ENCODE assay signal across 10 mouse cellular contexts in genomic region chr9:86661679-86662078, GRCm38 (mm10). TPM values are rescaled to one million over a fixed set of nuclear protein-coding genes. Genes with fewer than 3 reads are reported as not detected.
DNase-seq lines count a peak whose midpoint lies in the region; ATAC-seq and TF ChIP-seq lines count a peak whose summit lies in the region.
"Had no signal": no experiment of that assay in that cellular context is flagged by ENCODE, and none has a peak within 500 bp of the region (broad histone marks: within the 10 kb centered on the region; RNA-seq: fewer than 3 reads in every experiment).

No protein-coding gene starts in this region.

- TF ChIP-seq EP300 in heart, adult 2 months (IDR thresholded peaks at IDR 0.05; ENCODE audit: insufficient read depth, low read depth, low read length), result no peak

- no peak overlapping the region for H3K9ac ChIP-seq in heart, adult 2 months (ENCODE audit: low read depth, low read length)
- H3K9ac ChIP-seq: embryonic facial prominence, embryonic 12.5 days had no signal

- H3K4me1 ChIP-seq in heart, adult 2 months (ENCODE audit: control insufficient read depth, insufficient read depth, low read length), result no peaks in the 10 kb centered on the region; the same call in 1 of the 2 replicates
- H3K4me1 ChIP-seq in lung, adult 2 months (ENCODE audit: control insufficient read depth, insufficient read depth, low read length), result no peaks in the 10 kb centered on the region
- H3K4me1 ChIP-seq in small intestine, adult 2 months (ENCODE audit: control insufficient read depth, insufficient read depth, insufficient read length, low read length), result no peaks in the 10 kb centered on the region

- no peak for ATAC-seq in frontal cortex, adult (ENCODE audit: low TSS enrichment)

- WGBS in heart, adult 2 months, result 97% methylated on average over 6 of the region's 6 CpGs
- 97% methylated on average over 6 of the region's 6 CpGs for WGBS in lung, adult 2 months
- WGBS in small intestine, adult 2 months, result 91% methylated on average over 6 of the region's 6 CpGs

- DNase-seq in heart, adult 2 months, result no peak
- DNase-seq in heart, postnatal 36 days, result no peak
- peak; percentile 20 for DNase-seq in lung, postnatal 14 days
- no peak for DNase-seq in lung, adult 2 months
- peak; percentile 60 for DNase-seq in adipocyte (ENCODE audit: low spot score)
- no peak for DNase-seq in urinary bladder, postnatal 25 days (ENCODE audit: low spot score)
- DNase-seq: heart, adult 18-20 months had no signal

- no peak for TF ChIP-seq POLR2A in heart, adult 2 months (IDR thresholded peaks at IDR 0.05; ENCODE audit: insufficient read depth, low read depth, low read length)
- TF ChIP-seq POLR2A in lung, adult 2 months (IDR thresholded peaks at IDR 0.05; ENCODE audit: borderline replicate concordance, extremely low read depth, low read depth, low read length), result no peak
- TF ChIP-seq POLR2A in small intestine, adult 2 months (IDR thresholded peaks at IDR 0.05; ENCODE audit: low read depth, low read length), result no peak

- no peak overlapping the region for H3K4me3 ChIP-seq in heart, adult 2 months
- no peak overlapping the region for H3K4me3 ChIP-seq in lung, adult 2 months (replicated peaks; ENCODE audit: extremely low read depth, low read depth, low read length)
- H3K4me3 ChIP-seq in small intestine, adult 2 months (ENCODE audit: low read depth, low read length), result no peak overlapping the region
- H3K4me3 ChIP-seq: embryonic facial prominence, embryonic 12.5 days had no signal

- intact Hi-C loops in heart, adult 2 months (cut with DNase I), result no loop called here
- intact Hi-C loops in heart, postnatal 36 days (cut with DNase I), result no loop called here

- peak; percentile 49 for TF ChIP-seq CTCF in heart, adult 2 months (IDR thresholded peaks at IDR 0.05)
- TF ChIP-seq CTCF in lung, adult 2 months (IDR thresholded peaks at IDR 0.05; ENCODE audit: insufficient read depth, low read length), result no peak
- peak; percentile 22; the same call in 1 of the 2 replicates for TF ChIP-seq CTCF in small intestine, adult 2 months (IDR thresholded peaks at IDR 0.05; ENCODE audit: extremely low read depth, insufficient read length, insufficient replicate concordance, low read depth, low read length)

- no peaks in the 10 kb centered on the region for H3K36me3 ChIP-seq in heart, adult 2 months (ENCODE audit: control insufficient read depth, insufficient read depth, low read length)
- no peaks in the 10 kb centered on the region for H3K36me3 ChIP-seq in small intestine, adult 2 months (ENCODE audit: control insufficient read depth, insufficient read depth, low read length)
- H3K36me3 ChIP-seq: embryonic facial prominence, embryonic 12.5 days had no signal

- peaks cover 3% of the 10 kb centered on the region; the same call in 1 of the 2 replicates for H3K79me2 ChIP-seq in heart, adult 2 months (replicated peaks; ENCODE audit: control insufficient read depth, insufficient read depth, low read length)

- no peak overlapping the region for H3K27ac ChIP-seq in heart, adult 2 months
- no peak overlapping the region for H3K27ac ChIP-seq in small intestine, adult 2 months (ENCODE audit: insufficient read depth, low read depth, low read length)
- H3K27ac ChIP-seq: embryonic facial prominence, embryonic 12.5 days had no signal

- no peaks in the 10 kb centered on the region for H3K27me3 ChIP-seq in heart, adult 2 months (ENCODE audit: control insufficient read depth, insufficient read depth, low read length)
- no peaks in the 10 kb centered on the region for H3K27me3 ChIP-seq in small intestine, adult 2 months (ENCODE audit: control insufficient read depth, insufficient read depth, low read length)
- H3K27me3 ChIP-seq: embryonic facial prominence, embryonic 12.5 days had no signal

RNA-seq across cellular contexts. Expression of gene Me1, which starts 34.1 kb away (rescaled TPM):
- 100 to 1,000 TPM in 1 of 2 experiments, 10 to 100 TPM in 1; 100.0 to 110 TPM for total RNA-seq in heart, adult 2 months (2021)
- 67.1 and 101 TPM in 2 replicates for polyA plus RNA-seq in heart, adult 2 months (2012; rRNA removed)
- total RNA-seq in heart, postnatal 36 days (2021), result 100 to 1,000 TPM; 112 to 114 TPM
- 33.8 and 62.8 TPM in 2 replicates for polyA plus RNA-seq in lung, adult 2 months (2012; rRNA removed)
- polyA plus RNA-seq in small intestine, adult 2 months (2012; rRNA removed), result 5.0 and 16.0 TPM in 2 replicates

Comparison
In these comparisons a context has a peak if more than half of its experiments do, and no peak if none do; other contexts are left out.
1. DNase-seq: peak in lung, postnatal 14 days (single experiment) and adipocyte (single experiment); none in heart, adult 2 months (0 of 2), heart, postnatal 36 days (0 of 2), lung, adult 2 months (single experiment) and urinary bladder, postnatal 25 days (single experiment).